7 mouse cellular contexts compared by ENCODE assay signal in genomic region chr10:111009113-111009640, GRCm38 (mm10). TPM values are rescaled to one million over a fixed set of nuclear protein-coding genes. Genes with fewer than 3 reads are reported as not detected.
DNase-seq lines count a peak whose midpoint lies in the region; ATAC-seq and TF ChIP-seq lines count a peak whose summit lies in the region.

No protein-coding gene starts in this region.

- no peak for TF ChIP-seq POLR2A in small intestine, adult 2 months (IDR thresholded peaks at IDR 0.05; ENCODE audit: low read depth, low read length)

- WGBS in lung, postnatal 0 days: 0% methylated on average over 27 of the region's 28 CpGs
- under 1% methylated on average over 27 of the region's 28 CpGs for WGBS in embryonic facial prominence, embryonic 14.5 days
- under 1% methylated on average over 27 of the region's 28 CpGs for WGBS in intestine, postnatal 0 days
- under 1% methylated on average over 28 of the region's 28 CpGs for WGBS in small intestine, adult 2 months

- H3K9me3 ChIP-seq in lung, postnatal 0 days (ENCODE audit: low read length): no peaks in the 10 kb centered on the region
- no peaks in the 10 kb centered on the region for H3K9me3 ChIP-seq in embryonic facial prominence, embryonic 14.5 days (ENCODE audit: control insufficient read depth, low read length)
- no peaks in the 10 kb centered on the region for H3K9me3 ChIP-seq in intestine, postnatal 0 days (ENCODE audit: control insufficient read depth)

- ATAC-seq in lung, postnatal 0 days: no peak
- ATAC-seq in embryonic facial prominence, embryonic 14.5 days (ENCODE audit: low read depth): no peak
- no peak for ATAC-seq in intestine, postnatal 0 days
- no peak for ATAC-seq in CD4-positive, CD25-positive, alpha-beta regulatory T cell, adult 4 months

- DNase-seq in lung, postnatal 0 days (ENCODE audit: low spot score): no peak
- no peak for DNase-seq in lung, postnatal 14 days
- DNase-seq in embryonic facial prominence, embryonic 14.5 days (ENCODE audit: low spot score): no peak
- DNase-seq in ovary, postnatal 14 days (ENCODE audit: low spot score): no peak

- H3K36me3 ChIP-seq in lung, postnatal 0 days (ENCODE audit: insufficient read depth, low read length): no peaks in the 10 kb centered on the region
- H3K36me3 ChIP-seq in embryonic facial prominence, embryonic 14.5 days (ENCODE audit: control insufficient read depth, insufficient read depth, low read length): no peaks in the 10 kb centered on the region
- no peaks in the 10 kb centered on the region for H3K36me3 ChIP-seq in intestine, postnatal 0 days (ENCODE audit: control insufficient read depth, insufficient read depth)
- no peaks in the 10 kb centered on the region for H3K36me3 ChIP-seq in small intestine, adult 2 months (ENCODE audit: control insufficient read depth, insufficient read depth, low read length)

- TF ChIP-seq EP300 in lung, postnatal 0 days (IDR thresholded peaks at IDR 0.05): no peak

- peak overlapping the region; percentile 91 for H3K4me3 ChIP-seq in lung, postnatal 0 days (ENCODE audit: low read depth, low read length)
- peak overlapping the region; percentile 88 for H3K4me3 ChIP-seq in embryonic facial prominence, embryonic 14.5 days (ENCODE audit: low read depth, low read length)
- H3K4me3 ChIP-seq in intestine, postnatal 0 days (ENCODE audit: low read depth, low read length): peak overlapping the region; percentile 92
- peak overlapping the region; percentile 92 for H3K4me3 ChIP-seq in small intestine, adult 2 months (ENCODE audit: low read depth, low read length)

- peak overlapping the region; percentile 99 for H3K9ac ChIP-seq in lung, postnatal 0 days (replicated peaks; ENCODE audit: low read depth)
- H3K9ac ChIP-seq in embryonic facial prominence, embryonic 14.5 days (ENCODE audit: low read depth, low read length): peak overlapping the region; percentile 99
- H3K9ac ChIP-seq in intestine, postnatal 0 days (ENCODE audit: low read depth, low read length): peak overlapping the region; percentile 96

- no peak for TF ChIP-seq CTCF in lung, postnatal 0 days (IDR thresholded peaks at IDR 0.05)
- TF ChIP-seq CTCF in intestine, postnatal 0 days (IDR thresholded peaks at IDR 0.05; ENCODE audit: low read depth): no peak
- no peak for TF ChIP-seq CTCF in small intestine, adult 2 months (IDR thresholded peaks at IDR 0.05; ENCODE audit: extremely low read depth, insufficient read length, insufficient replicate concordance, low read depth, low read length)

- H3K4me1 ChIP-seq in lung, postnatal 0 days (ENCODE audit: insufficient read depth, low read depth, low read length): peaks cover 3% of the 10 kb centered on the region; the same call in 1 of the 2 replicates
- H3K4me1 ChIP-seq in embryonic facial prominence, embryonic 14.5 days (ENCODE audit: control insufficient read depth, insufficient read depth, low read length): peaks cover 9% of the 10 kb centered on the region; the same call in 1 of the 2 replicates
- peaks cover 6% of the 10 kb centered on the region; the same call in 1 of the 2 replicates for H3K4me1 ChIP-seq in intestine, postnatal 0 days (replicated peaks; ENCODE audit: control insufficient read depth, insufficient read depth, low read length)
- H3K4me1 ChIP-seq in small intestine, adult 2 months (ENCODE audit: control insufficient read depth, insufficient read depth, insufficient read length, low read length): peaks cover 9% of the 10 kb centered on the region; the same call in 1 of the 2 replicates

- peak overlapping the region; percentile 99 for H3K27ac ChIP-seq in lung, postnatal 0 days (ENCODE audit: low read length)
- H3K27ac ChIP-seq in embryonic facial prominence, embryonic 14.5 days (replicated peaks; ENCODE audit: low read depth, low read length): peak overlapping the region; percentile 97
- peak overlapping the region; percentile 95 for H3K27ac ChIP-seq in intestine, postnatal 0 days (ENCODE audit: low read depth, low read length)
- 0 out of 2 replicates have a peak overlapping the region, but pooled peaks have one; percentile 13 for H3K27ac ChIP-seq in small intestine, adult 2 months (ENCODE audit: insufficient read depth, low read depth, low read length)

- peak overlapping the region; percentile 83 for H3K4me2 ChIP-seq in lung, postnatal 0 days (replicated peaks; ENCODE audit: low read depth, low read length)
- peak overlapping the region; percentile 94 for H3K4me2 ChIP-seq in embryonic facial prominence, embryonic 14.5 days (ENCODE audit: low read depth, low read length)
- H3K4me2 ChIP-seq in intestine, postnatal 0 days (replicated peaks; ENCODE audit: low read depth): peak overlapping the region; percentile 88

- no peaks in the 10 kb centered on the region for H3K27me3 ChIP-seq in lung, postnatal 0 days (replicated peaks; ENCODE audit: insufficient read depth, low read length)
- H3K27me3 ChIP-seq in embryonic facial prominence, embryonic 14.5 days (replicated peaks; ENCODE audit: control insufficient read depth, insufficient read depth, low read length): no peaks in the 10 kb centered on the region
- H3K27me3 ChIP-seq in intestine, postnatal 0 days (replicated peaks; ENCODE audit: control insufficient read depth, insufficient read depth, low read length): no peaks in the 10 kb centered on the region
- no peaks in the 10 kb centered on the region for H3K27me3 ChIP-seq in small intestine, adult 2 months (ENCODE audit: control insufficient read depth, insufficient read depth, low read length)

RNA-seq across cellular contexts. Expression of gene Zdhhc17, which starts 0.8 kb away (rescaled TPM):
- 16.8 and 18.4 TPM in 2 replicates for polyA plus RNA-seq in lung, postnatal 0 days (2015; fragmentation: Nextera tagmentation; extraction: Ambion mirVana)
- polyA plus RNA-seq in embryonic facial prominence, embryonic 14.5 days (2014; fragmentation: Nextera tagmentation; extraction: Ambion mirVana): 21.8 and 28.7 TPM in 2 replicates
- 5.4 and 5.9 TPM in 2 replicates for polyA plus RNA-seq in intestine, postnatal 0 days (2015; fragmentation: Nextera tagmentation; extraction: Ambion mirVana)
- polyA plus RNA-seq in small intestine, adult 2 months (2012; rRNA removed): 2.4 and 4.7 TPM in 2 replicates
- polyA plus RNA-seq in CD4-positive, CD25-positive, alpha-beta regulatory T cell, adult 4 months (2017; shearing (Covaris generic)): 10 to 100 TPM; 19.7 to 22.7 TPM

Comparison
In these comparisons a context has a peak if more than half of its experiments do, and no peak if none do; other contexts are left out.
1. H3K27ac ChIP-seq: peak in every context shown above with its lines; median percentile 99 in lung, postnatal 0 days; 97 in embryonic facial prominence, embryonic 14.5 days; 95 in intestine, postnatal 0 days; 13 in small intestine, adult 2 months.